Mouse (Mus musculus) forebrain, embryonic 16.5 days (tissue): ENCODE results near the gene Tmem39b. TPM values are rescaled to one million over a fixed set of nuclear protein-coding genes. Genes with fewer than 3 reads are reported as not detected.

Experiments used
- ATAC-seq: fragments of 200-750 bp; cut with Nextera tagmentation; 2 replicates; pipeline ENCODE4 v1.8.0; 2017; ENCODE audit warnings: mild to moderate bottlenecking, moderate library complexity
- H3K27ac ChIP-seq: fragments of 300-500 bp; sonication (generic); 2 replicates; pipeline ENCODE4 v1.5.1; 2014; ENCODE audit warnings: low read length, control low read depth
- H3K27me3 ChIP-seq: fragments of 300-500 bp; sonication (generic); replicated peaks from 2 replicates; pipeline ENCODE4 v1.6.1; 2014; ENCODE audit warnings: low read length; ENCODE audit not compliant: control insufficient read depth, insufficient read depth
- H3K36me3 ChIP-seq: fragments of 300-500 bp; sonication (generic); 2 replicates; pipeline ENCODE4 v1.6.1; 2014; ENCODE audit not compliant: control insufficient read depth, insufficient read depth
- H3K4me1 ChIP-seq: fragments of 300-500 bp; sonication (generic); replicated peaks from 2 replicates; pipeline ENCODE4 v1.6.1; 2014; ENCODE audit warnings: low read length; ENCODE audit not compliant: control insufficient read depth, insufficient read depth
- H3K4me2 ChIP-seq: fragments of 300-500 bp; sonication (generic); 2 replicates; pipeline ENCODE4 v1.6.1; 2014; ENCODE audit warnings: mild to moderate bottlenecking, low read length, control low read depth
- H3K4me3 ChIP-seq: fragments of 300-500 bp; sonication (generic); replicated peaks from 2 replicates; pipeline ENCODE4 v1.5.1; 2014; ENCODE audit warnings: mild to moderate bottlenecking, low read length, control low read depth
- H3K9ac ChIP-seq: fragments of 300-500 bp; sonication (generic); replicated peaks from 2 replicates; pipeline ENCODE4 v1.6.1; 2014; ENCODE audit warnings: low read depth, low read length, control low read depth
- H3K9me3 ChIP-seq: fragments of 300-500 bp; sonication (generic); 2 replicates; pipeline ENCODE4 v1.6.1; 2016; ENCODE audit warnings: low read length; ENCODE audit not compliant: control insufficient read depth
- WGBS: fragments of 180-500 bp; shearing (Covaris S2); extraction: QIAGEN DNeasy Blood & Tissue Kit; methylation state at CpG from one replicate; pipeline ENCODE4 v1.1.7; 2014; 5-methylcytosine and 5-hydroxymethylcytosine counted together
- polyA plus RNA-seq: library from polyadenylated mRNA; unstranded; fragments of >200 nt; fragmentation: Nextera tagmentation; extraction: Ambion mirVana; gene quantifications from 2 replicates; pipeline ENCODE4 v1.2.1, GENCODE M21; 2015

Tmem39b gene
- polyA plus RNA-seq, 1 experiment from 2014 or later = 25.0 TPM

GRCm38 (mm10) chr4:129662255-129662813, 34.3 kb downstream of the Tmem39b start:
- Histone ChIP-seq H3K27ac (no peak overlapping the region), H3K4me3 (no peak overlapping the region), H3K9ac (no peak overlapping the region), H3K4me2 (no peak overlapping the region), H3K9me3 (no peaks in the 10 kb centered on the region), H3K27me3 (no peaks in the 10 kb centered on the region), H3K4me1 (no peaks in the 10 kb centered on the region), H3K36me3 (peaks cover 14% of the 10 kb centered on the region)
- no peak for ATAC-seq
- WGBS = 89% methylated on average over 3 of the region's 3 CpGs

- H3K36me3 ChIP-seq = peaks cover 17% of the 10 kb centered on the region
- H3K4me3 ChIP-seq = no peak overlapping the region
- no peak overlapping the region for H3K4me2 ChIP-seq
- H3K4me1 ChIP-seq = no peaks in the 10 kb centered on the region
- no peak overlapping the region for H3K9ac ChIP-seq
- H3K27me3 ChIP-seq = no peaks in the 10 kb centered on the region
- no peak for ATAC-seq
- 88% methylated on average over 3 of the region's 3 CpGs for WGBS
- no peak overlapping the region for H3K27ac ChIP-seq
- no peaks in the 10 kb centered on the region for H3K9me3 ChIP-seq
Measured at GRCm38 (mm10) chr4:129661584-129661983, 35.1 kb downstream of the Tmem39b start.

GRCm38 (mm10) chr4:129654770-129655169, 41.9 kb downstream of the Tmem39b start:
- Histone ChIP-seq H3K4me2 (no peak overlapping the region), H3K9me3 (no peaks in the 10 kb centered on the region), H3K27ac (no peak overlapping the region), H3K36me3 (peaks cover 54% of the 10 kb centered on the region), H3K9ac (no peak overlapping the region), H3K27me3 (no peaks in the 10 kb centered on the region), H3K4me3 (no peak overlapping the region), H3K4me1 (no peaks in the 10 kb centered on the region)
- WGBS = 89% methylated on average over 14 of the region's 14 CpGs
- ATAC-seq = no peak

- no peak overlapping the region for H3K9ac ChIP-seq
- no peaks in the 10 kb centered on the region for H3K9me3 ChIP-seq
- no peak overlapping the region for H3K4me2 ChIP-seq
- H3K27ac ChIP-seq = no peak overlapping the region
- H3K4me1 ChIP-seq = no peaks in the 10 kb centered on the region
- WGBS = 96% methylated on average over 8 of the region's 8 CpGs
- no peaks in the 10 kb centered on the region for H3K27me3 ChIP-seq
- no peak for ATAC-seq
- peaks cover 49% of the 10 kb centered on the region for H3K36me3 ChIP-seq
- H3K4me3 ChIP-seq = no peak overlapping the region
Measured at GRCm38 (mm10) chr4:129650359-129650758, 46.3 kb downstream of the Tmem39b start.

GRCm38 (mm10) chr4:129648656-129649055, 48.0 kb downstream of the Tmem39b start:
- Histone ChIP-seq H3K9me3 (no peaks in the 10 kb centered on the region), H3K9ac (no peak overlapping the region), H3K36me3 (peaks cover 33% of the 10 kb centered on the region), H3K4me2 (no peak overlapping the region), H3K27ac (no peak overlapping the region), H3K4me3 (no peak overlapping the region), H3K4me1 (no peaks in the 10 kb centered on the region), H3K27me3 (no peaks in the 10 kb centered on the region)
- ATAC-seq = no peak
- WGBS = 96% methylated on average over 1 of the region's 1 CpGs

- Histone ChIP-seq H3K36me3 (peaks cover 15% of the 10 kb centered on the region), H3K27me3 (no peaks in the 10 kb centered on the region), H3K4me1 (peaks cover 6% of the 10 kb centered on the region), H3K4me2 (no peak overlapping the region), H3K4me3 (no peak overlapping the region), H3K9ac (no peak overlapping the region), H3K9me3 (no peaks in the 10 kb centered on the region), H3K27ac (no peak overlapping the region)
- no peak for ATAC-seq
- 85% methylated on average over 6 of the region's 6 CpGs for WGBS
Measured at GRCm38 (mm10) chr4:129645204-129645603, 51.4 kb downstream of the Tmem39b start.

- no peak overlapping the region for H3K27ac ChIP-seq
- peak overlapping the region; percentile 27 for H3K4me2 ChIP-seq
- peaks cover 11% of the 10 kb centered on the region; the same call in 1 of the 2 replicates for H3K36me3 ChIP-seq
- no peak overlapping the region; the same call in 1 of the 2 replicates for H3K4me3 ChIP-seq
- no peaks in the 10 kb centered on the region for H3K27me3 ChIP-seq
- 36% methylated on average over 5 of the region's 5 CpGs for WGBS
- H3K9me3 ChIP-seq = no peaks in the 10 kb centered on the region
- H3K9ac ChIP-seq = no peak overlapping the region
- H3K4me1 ChIP-seq = peaks cover 30% of the 10 kb centered on the region
- ATAC-seq = no peak
Measured at GRCm38 (mm10) chr4:129641756-129642155, 54.9 kb downstream of the Tmem39b start.

- Histone ChIP-seq H3K36me3 (peaks cover 14% of the 10 kb centered on the region; the same call in 1 of the 2 replicates), H3K27ac (peak within 1 kb of the TSS; percentile 94), H3K9ac (peak within 1 kb of the TSS; percentile 71), H3K4me1 (peaks cover 30% of the 10 kb centered on the region), H3K9me3 (no peaks in the 10 kb centered on the region), H3K27me3 (no peaks in the 10 kb centered on the region), H3K4me3 (peak within 1 kb of the TSS; percentile 67), H3K4me2 (peak within 1 kb of the TSS; percentile 81)
- WGBS = under 1% methylated on average over 55 of the region's 60 CpGs
- peak; percentile 96 for ATAC-seq
Measured at GRCm38 (mm10) chr4:129640638-129641467, 55.8 kb downstream of the Tmem39b start, which contains the start of gene Txlna. Txlna (minus strand) TSS chr4:129641065.

GRCm38 (mm10) chr4:129640101-129640637, 56.5 kb downstream of the Tmem39b start:
- Histone ChIP-seq H3K4me3 (peak overlapping the region; percentile 67), H3K4me2 (peak overlapping the region; percentile 81), H3K27ac (peak overlapping the region; percentile 86), H3K27me3 (no peaks in the 10 kb centered on the region), H3K4me1 (peaks cover 30% of the 10 kb centered on the region), H3K36me3 (peaks cover 18% of the 10 kb centered on the region; the same call in 1 of the 2 replicates), H3K9me3 (no peaks in the 10 kb centered on the region), H3K9ac (peak overlapping the region; percentile 71)
- 2% methylated on average over 17 of the region's 17 CpGs for WGBS
- 0 out of 2 replicates have a peak, but pooled peaks have one; percentile 4 for ATAC-seq
